ENCODE assay signal across 18 mouse cellular contexts in the genomic region with DNA sequence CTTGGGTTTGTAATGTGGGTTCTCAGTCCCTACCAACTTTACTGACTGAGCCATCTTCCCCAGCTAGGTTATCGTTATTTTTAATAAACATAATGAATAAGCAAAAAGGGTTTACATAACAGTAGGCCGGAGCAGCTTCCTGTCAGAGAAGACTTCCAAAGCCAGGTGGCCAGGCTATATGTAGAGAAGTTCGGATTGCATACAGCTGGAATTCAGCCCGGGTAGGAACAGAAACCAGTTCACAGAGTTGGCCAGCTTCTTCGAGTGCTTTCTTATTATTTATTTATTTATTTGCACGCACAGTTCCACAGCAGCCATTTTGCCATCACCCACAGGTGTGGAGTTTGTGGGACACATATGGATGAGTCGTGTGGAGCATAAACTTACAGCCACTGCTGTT. TPM values are rescaled to one million over a fixed set of nuclear protein-coding genes. Genes with fewer than 3 reads are reported as not detected.
DNase-seq lines count a peak whose midpoint lies in the region; ATAC-seq and TF ChIP-seq lines count a peak whose summit lies in the region.
"Had no signal": no experiment of that assay in that cellular context is flagged by ENCODE, and none has a peak within 500 bp of the region (broad histone marks: within the 10 kb centered on the region; RNA-seq: fewer than 3 reads in every experiment).

No protein-coding gene starts in this region.

- DNase-seq in heart, postnatal 10 days = no peak
- no peak for DNase-seq in spleen, adult 2 months (ENCODE audit: low read depth in 1 of 2, low spot score in 2 of 2)
- DNase-seq in spleen, adult 12 weeks (ENCODE audit: low spot score) = no peak
- peak; percentile 45 for DNase-seq in limb, embryonic 14.5 days (ENCODE audit: low spot score)
- DNase-seq in stomach, postnatal 0 days (ENCODE audit: low spot score) = no peak
- DNase-seq: cerebellum, postnatal 25 days; heart, postnatal 14 days; kidney, adult 9 months; liver, embryonic 13.5 days; thymus, adult 2 months had no signal

- H3K4me1 ChIP-seq in heart, embryonic 16.5 days (ENCODE audit: control insufficient read depth, insufficient read depth, low read length) = peaks cover 18% of the 10 kb centered on the region
- H3K4me1 ChIP-seq in spleen, adult 2 months (ENCODE audit: control insufficient read depth, insufficient read depth, insufficient read length) = peaks cover 21% of the 10 kb centered on the region; the same call in 1 of the 2 replicates
- H3K4me1 ChIP-seq in limb, embryonic 14.5 days (ENCODE audit: control insufficient read depth, insufficient read depth, low read length) = peaks cover 18% of the 10 kb centered on the region
- no peaks in the 10 kb centered on the region for H3K4me1 ChIP-seq in stomach, postnatal 0 days (replicated peaks; ENCODE audit: control insufficient read depth, insufficient read depth)
- H3K4me1 ChIP-seq in midbrain, embryonic 16.5 days (ENCODE audit: control insufficient read depth, insufficient read depth, low read length) = no peaks in the 10 kb centered on the region
- H3K4me1 ChIP-seq: neural tube, embryonic 12.5 days had no signal

- no peak for TF ChIP-seq EP300 in stomach, postnatal 0 days (optimal IDR thresholded peaks at IDR 0.05)

- H3K4me2 ChIP-seq in heart, embryonic 16.5 days (ENCODE audit: low read depth, low read length) = no peak overlapping the region
- no peak overlapping the region for H3K4me2 ChIP-seq in limb, embryonic 14.5 days (replicated peaks; ENCODE audit: low read depth, low read length, severe bottlenecking)
- no peak overlapping the region for H3K4me2 ChIP-seq in stomach, postnatal 0 days (replicated peaks; ENCODE audit: low read depth)
- H3K4me2 ChIP-seq in midbrain, embryonic 16.5 days (ENCODE audit: low read length) = no peak overlapping the region
- H3K4me2 ChIP-seq: forebrain, embryonic 12.5 days; liver, embryonic 13.5 days; neural tube, embryonic 12.5 days had no signal

- ATAC-seq in heart, embryonic 16.5 days (replicated peaks; ENCODE audit: extremely low read depth, insufficient read depth, low FRiP score) = no peak
- ATAC-seq in limb, embryonic 14.5 days (ENCODE audit: low FRiP score, low read depth) = no peak
- ATAC-seq in stomach, postnatal 0 days (ENCODE audit: low FRiP score, low TSS enrichment) = peak; percentile 9; the same call in 1 of the 2 replicates
- no peak for ATAC-seq in midbrain, embryonic 16.5 days
- no peak for ATAC-seq in CD4-positive, CD25-positive, alpha-beta regulatory T cell, adult 4 months
- ATAC-seq: hindbrain, embryonic 16.5 days; Patski had no signal

- peaks cover 19% of the 10 kb centered on the region for H3K36me3 ChIP-seq in heart, embryonic 16.5 days (ENCODE audit: control insufficient read depth, insufficient read depth)
- peaks cover 54% of the 10 kb centered on the region for H3K36me3 ChIP-seq in spleen, adult 2 months (ENCODE audit: control insufficient read depth, insufficient read depth, low read length)
- H3K36me3 ChIP-seq in limb, embryonic 14.5 days (ENCODE audit: control insufficient read depth, insufficient read depth, low read length) = peaks cover 67% of the 10 kb centered on the region
- peaks cover 20% of the 10 kb centered on the region for H3K36me3 ChIP-seq in stomach, postnatal 0 days (ENCODE audit: control insufficient read depth, insufficient read depth, low read length)
- no peaks in the 10 kb centered on the region for H3K36me3 ChIP-seq in midbrain, embryonic 16.5 days (ENCODE audit: control insufficient read depth, insufficient read depth, low read length)
- H3K36me3 ChIP-seq: forebrain, embryonic 12.5 days; neural tube, embryonic 12.5 days had no signal

- no peak overlapping the region for H3K9ac ChIP-seq in heart, embryonic 16.5 days (ENCODE audit: low read length)
- no peak overlapping the region for H3K9ac ChIP-seq in limb, embryonic 14.5 days (ENCODE audit: low read depth, low read length, severe bottlenecking)
- no peak overlapping the region for H3K9ac ChIP-seq in stomach, postnatal 0 days (ENCODE audit: low read length)
- no peak overlapping the region for H3K9ac ChIP-seq in midbrain, embryonic 16.5 days (ENCODE audit: low read depth, low read length)
- H3K9ac ChIP-seq: forebrain, embryonic 12.5 days; liver, embryonic 13.5 days; neural tube, embryonic 12.5 days had no signal

- H3K9me3 ChIP-seq in heart, embryonic 16.5 days (replicated peaks; ENCODE audit: control insufficient read depth, low read length) = no peaks in the 10 kb centered on the region
- H3K9me3 ChIP-seq in limb, embryonic 14.5 days (ENCODE audit: control insufficient read depth, low read length) = no peaks in the 10 kb centered on the region
- no peaks in the 10 kb centered on the region for H3K9me3 ChIP-seq in stomach, postnatal 0 days (ENCODE audit: control insufficient read depth, low read length)
- no peaks in the 10 kb centered on the region for H3K9me3 ChIP-seq in midbrain, embryonic 16.5 days (replicated peaks; ENCODE audit: control insufficient read depth, low read length, poor library complexity, severe bottlenecking)
- H3K9me3 ChIP-seq: forebrain, embryonic 12.5 days; liver, embryonic 13.5 days; megakaryocyte, embryonic 14.5 days; neural tube, embryonic 12.5 days had no signal

- H3K27me3 ChIP-seq in heart, embryonic 16.5 days (ENCODE audit: control insufficient read depth, insufficient read depth, low read length) = no peaks in the 10 kb centered on the region
- no peaks in the 10 kb centered on the region for H3K27me3 ChIP-seq in spleen, adult 2 months (ENCODE audit: control insufficient read depth, insufficient read depth, low read length)
- H3K27me3 ChIP-seq in limb, embryonic 14.5 days (ENCODE audit: control insufficient read depth, insufficient read depth, low read length) = no peaks in the 10 kb centered on the region
- no peaks in the 10 kb centered on the region for H3K27me3 ChIP-seq in stomach, postnatal 0 days (ENCODE audit: control insufficient read depth, insufficient read depth, low read length)
- no peaks in the 10 kb centered on the region for H3K27me3 ChIP-seq in midbrain, embryonic 16.5 days (ENCODE audit: control insufficient read depth, insufficient read depth, low read depth, low read length)
- H3K27me3 ChIP-seq: forebrain, embryonic 12.5 days; liver, embryonic 13.5 days; neural tube, embryonic 12.5 days; Patski had no signal

- no peak for TF ChIP-seq POLR2A in spleen, adult 2 months (IDR thresholded peaks at IDR 0.05; ENCODE audit: low read depth, low read length)
- TF ChIP-seq POLR2A in limb, embryonic 14.5 days (IDR thresholded peaks at IDR 0.05; ENCODE audit: borderline replicate concordance, extremely low read depth, insufficient read depth, insufficient read length) = no peak

- no peak overlapping the region for H3K4me3 ChIP-seq in heart, embryonic 16.5 days (ENCODE audit: low read length)
- no peak overlapping the region for H3K4me3 ChIP-seq in spleen, adult 2 months (ENCODE audit: extremely low read depth, insufficient read depth, insufficient read length)
- H3K4me3 ChIP-seq in limb, embryonic 14.5 days (replicated peaks; ENCODE audit: low read length) = no peak overlapping the region
- H3K4me3 ChIP-seq in stomach, postnatal 0 days (ENCODE audit: low read depth, low read length) = no peak overlapping the region
- H3K4me3 ChIP-seq in midbrain, embryonic 16.5 days (ENCODE audit: low read depth, low read length) = no peak overlapping the region
- H3K4me3 ChIP-seq: forebrain, embryonic 12.5 days; liver, embryonic 13.5 days; megakaryocyte, embryonic 14.5 days; neural tube, embryonic 12.5 days had no signal

- intact Hi-C loops in heart, postnatal 10 days (cut with DNase I) = no loop called here

- peak overlapping the region; percentile 32; the same call in 1 of the 2 replicates for H3K27ac ChIP-seq in heart, embryonic 16.5 days (ENCODE audit: low read length)
- H3K27ac ChIP-seq in spleen, adult 2 months (ENCODE audit: insufficient read depth, low read length) = peak overlapping the region; percentile 69
- no peak overlapping the region for H3K27ac ChIP-seq in limb, embryonic 14.5 days (replicated peaks; ENCODE audit: low read depth, low read length)
- peak overlapping the region; percentile 35; the same call in 1 of the 2 replicates for H3K27ac ChIP-seq in stomach, postnatal 0 days (replicated peaks)
- no peak overlapping the region for H3K27ac ChIP-seq in midbrain, embryonic 16.5 days (ENCODE audit: low read length)
- H3K27ac ChIP-seq: forebrain, embryonic 12.5 days; liver, embryonic 13.5 days; neural tube, embryonic 12.5 days had no signal

- 75% methylated on average over 7 of the region's 7 CpGs for WGBS in heart, embryonic 16.5 days
- 79% methylated on average over 7 of the region's 7 CpGs for WGBS in spleen, adult 2 months
- WGBS in limb, embryonic 14.5 days = 66% methylated on average over 7 of the region's 7 CpGs
- 58% methylated on average over 7 of the region's 7 CpGs for WGBS in stomach, postnatal 0 days
- WGBS in midbrain, embryonic 16.5 days = 87% methylated on average over 7 of the region's 7 CpGs

- no peak for TF ChIP-seq CTCF in spleen, adult 2 months (IDR thresholded peaks at IDR 0.05; ENCODE audit: extremely low read depth, insufficient read depth, insufficient read length, insufficient replicate concordance)
- TF ChIP-seq CTCF in stomach, postnatal 0 days (IDR thresholded peaks at IDR 0.05; ENCODE audit: low read depth) = no peak

RNA-seq across cellular contexts. Expression of a gene that starts 53.7 kb away (rescaled TPM):
- polyA plus RNA-seq in heart, embryonic 16.5 days (2015; fragmentation: Nextera tagmentation; extraction: Ambion mirVana) = 23.7 and 24.9 TPM in 2 replicates
- 10 to 100 TPM; 56.8 to 60.9 TPM for total RNA-seq in heart, postnatal 10 days (2021)
- polyA plus RNA-seq in spleen, adult 2 months (2012; rRNA removed) = 57.1 and 77.5 TPM in 2 replicates
- polyA plus RNA-seq in limb, embryonic 14.5 days (2012; rRNA removed) = 58.8 and 73.8 TPM in 2 replicates
- polyA plus RNA-seq in limb, embryonic 14.5 days (2014; fragmentation: Nextera tagmentation; extraction: Ambion mirVana) = 67.2 and 71.5 TPM in 2 replicates
- polyA plus RNA-seq in stomach, postnatal 0 days (2015; fragmentation: Nextera tagmentation; extraction: Ambion mirVana) = 16.8 and 18.5 TPM in 2 replicates
- polyA plus RNA-seq in midbrain, embryonic 16.5 days (2015; fragmentation: Nextera tagmentation; extraction: Ambion mirVana) = 7.1 and 7.7 TPM in 2 replicates
- polyA plus RNA-seq in CD4-positive, CD25-positive, alpha-beta regulatory T cell, adult 4 months (2017; shearing (Covaris generic)) = 10 to 100 TPM; 24.3 to 26.3 TPM

Comparison
In these comparisons a context has a peak if more than half of its experiments do, and no peak if none do; other contexts are left out.
1. H3K27ac ChIP-seq: peak in heart, embryonic 16.5 days (single experiment), spleen, adult 2 months (single experiment) and stomach, postnatal 0 days (single experiment); none in limb, embryonic 14.5 days (single experiment) and midbrain, embryonic 16.5 days (single experiment).